Mouse (Mus musculus) naive thymus-derived CD4-positive, alpha-beta T cell, adult 5 months (primary cell): Measurements from ENCODE around the gene Ccser2. TPM values are rescaled to one million over a fixed set of nuclear protein-coding genes. Genes with fewer than 3 reads are reported as not detected.

ENCODE experiments used
- polyA plus RNA-seq: library from polyadenylated mRNA; unstranded; fragments of 100-300 nt; shearing (Covaris generic); gene quantifications from one replicate; pipeline ENCODE4 v1.2.1, GENCODE M21; 2017

Gene Ccser2
- 53.2 TPM for polyA plus RNA-seq

DNA sequence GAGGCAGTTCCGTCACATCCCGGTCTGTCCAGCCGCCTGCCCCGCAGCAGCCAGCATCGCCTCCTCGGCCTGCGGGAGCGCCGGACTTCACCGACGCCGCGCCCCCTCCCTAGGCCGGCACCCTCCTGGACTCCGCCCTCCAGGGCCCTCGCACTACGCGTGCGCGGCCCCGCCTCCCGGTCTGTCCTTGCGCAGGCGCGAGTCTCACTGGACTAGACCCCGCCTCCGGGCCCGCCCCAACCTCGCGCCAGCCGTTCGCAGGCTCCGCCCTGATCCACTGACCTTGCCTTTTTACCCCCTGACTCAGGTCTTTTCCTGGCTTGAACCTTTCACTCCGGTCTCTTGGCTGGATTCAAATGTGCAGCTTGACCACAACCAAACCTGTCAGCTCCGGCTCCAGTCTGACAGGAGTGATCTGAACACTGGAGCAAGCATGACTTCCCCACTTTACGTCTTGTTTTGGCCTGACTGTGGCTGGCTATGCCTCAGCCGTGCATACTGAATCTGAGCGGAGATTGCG is at the start of gene Ccser2:
Gene Ccser2 (minus strand): TSS at position 150 of the 520 bp plus-strand sequence.

Other genes with a start within 250 kb of the Ccser2 start
- 0.07 TPM for gene Rgr, start 80.2 kb upstream of the Ccser2 start, polyA plus RNA-seq
- not detected for gene Lrit1, start 86.1 kb upstream of the Ccser2 start, polyA plus RNA-seq
- not detected for gene Lrit2, start 99.2 kb upstream of the Ccser2 start, polyA plus RNA-seq
- gene Cdhr1, start 129.6 kb upstream of the Ccser2 start, polyA plus RNA-seq, result not detected
- not detected for gene 2610528A11Rik, start 145.2 kb upstream of the Ccser2 start, polyA plus RNA-seq
- 287 TPM for gene Ghitm, start 166.5 kb upstream of the Ccser2 start, polyA plus RNA-seq